Mouse (Mus musculus) embryonic fibroblast, embryonic 13.5 days (primary cell): ENCODE measurements around the gene Cacna1d.

ENCODE experiments used
- CTCF ChIP-seq: IDR thresholded peaks from 2 replicates; pipeline ENCODE4 v1.5.1; 2011; ENCODE audit warnings: mild to moderate bottlenecking, control low read depth, low read length, moderate library complexity, borderline replicate concordance; ENCODE audit not compliant: insufficient read depth
- POLR2A ChIP-seq: IDR thresholded peaks from 2 replicates; pipeline ENCODE4 v1.6.1; 2011; ENCODE audit warnings: low read depth, mild to moderate bottlenecking, control low read depth, low read length, moderate library complexity

DNA sequence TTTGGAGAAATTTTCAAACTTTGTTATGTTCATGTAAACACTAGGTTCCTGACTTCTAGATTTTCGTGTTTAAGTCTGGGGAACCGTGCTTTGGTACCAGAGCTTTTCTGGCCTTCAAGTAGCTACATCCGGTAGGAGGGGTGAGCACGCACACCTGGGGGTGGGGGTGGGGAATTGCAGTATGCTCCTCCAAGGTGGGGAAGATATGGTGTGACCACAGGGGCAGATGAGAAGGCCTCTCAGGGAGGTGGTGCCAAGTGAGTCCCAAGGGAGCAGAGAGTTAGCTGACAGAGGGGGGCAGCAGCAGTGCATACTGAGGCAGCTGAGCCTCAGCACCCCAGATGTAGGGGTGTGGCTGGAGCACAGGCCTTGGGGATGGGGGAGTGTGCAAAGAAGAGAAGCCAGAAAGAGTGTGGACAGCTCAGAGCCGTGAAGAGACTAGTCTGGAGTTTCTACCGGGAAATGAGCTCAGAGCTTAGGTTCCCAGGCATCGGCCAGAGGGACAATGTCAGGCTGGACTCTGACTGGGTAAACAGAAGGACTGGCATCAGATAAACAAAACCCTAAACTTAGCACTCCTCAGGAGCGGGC is 387.2 kb downstream of the Cacna1d start:
- no peak for TF ChIP-seq CTCF
- no peak for TF ChIP-seq POLR2A
